In the genomic region with DNA sequence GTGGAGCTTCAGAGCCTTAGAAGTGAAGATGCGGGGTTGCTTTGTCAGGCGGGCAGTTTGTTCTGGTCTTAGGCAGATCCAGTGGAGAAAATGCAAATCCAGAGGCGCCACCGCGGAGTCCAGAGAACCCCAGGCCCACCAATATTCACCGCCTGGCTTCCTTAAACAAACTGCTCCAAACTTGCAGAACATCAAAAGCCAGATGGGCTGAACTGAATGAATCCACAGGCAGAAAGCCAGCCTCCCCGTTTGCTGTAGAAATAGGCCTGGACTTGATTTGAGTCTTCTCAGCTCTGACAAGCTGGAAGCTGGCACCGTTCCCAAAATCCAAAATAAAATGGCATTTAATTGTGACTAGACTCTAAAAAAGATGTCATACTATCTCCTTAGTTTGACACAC, we compare ENCODE assay signal across 10 mouse cellular contexts. TPM values are rescaled to one million over a fixed set of nuclear protein-coding genes. Genes with fewer than 3 reads are reported as not detected.
A peak's percentile ranks its signal among the peaks of the same experiment; 100 is the strongest.
DNase-seq lines count a peak whose midpoint lies in the region; ATAC-seq and TF ChIP-seq lines count a peak whose summit lies in the region.
"Had no signal": no experiment of that assay in that cellular context is flagged by ENCODE, and none has a peak within 500 bp of the region (broad histone marks: within the 10 kb centered on the region; RNA-seq: fewer than 3 reads in every experiment).

No protein-coding gene starts in this region.

- H3K9me3 ChIP-seq in forebrain, embryonic 13.5 days (replicated peaks), result no peaks in the 10 kb centered on the region
- H3K9me3 ChIP-seq in forebrain, embryonic 10.5 days, result no peaks in the 10 kb centered on the region
- H3K9me3 ChIP-seq in ES-Bruce4 (replicated peaks; ENCODE audit: control insufficient read depth, insufficient read depth, low read length, poor library complexity, severe bottlenecking), result no peaks in the 10 kb centered on the region

- no peak for DNase-seq in forebrain, embryonic 10.5 days (ENCODE audit: extremely low spot score, low spot score)
- DNase-seq in layer of hippocampus, adult 2 months (ENCODE audit: low spot score in 2 of 2), result peak; percentile 80 to 89
- peak; percentile 53 for DNase-seq in lung, postnatal 36 days
- no peak for DNase-seq in urinary bladder, postnatal 10 days (ENCODE audit: low spot score)
- DNase-seq in yolk sac, embryonic 10.5 days (ENCODE audit: low spot score), result no peak

- peaks cover 14% of the 10 kb centered on the region; the same call in 1 of the 2 replicates for H3K36me3 ChIP-seq in forebrain, embryonic 13.5 days (ENCODE audit: poor library complexity, severe bottlenecking)
- peaks cover 54% of the 10 kb centered on the region for H3K36me3 ChIP-seq in forebrain, embryonic 10.5 days (replicated peaks)
- no peaks in the 10 kb centered on the region for H3K36me3 ChIP-seq in ES-Bruce4 (ENCODE audit: control insufficient read depth, insufficient read depth, low read length, poor library complexity, severe bottlenecking)

- 36% methylated on average over 8 of the region's 8 CpGs for WGBS in forebrain, embryonic 13.5 days
- 74% methylated on average over 8 of the region's 8 CpGs for WGBS in forebrain, embryonic 10.5 days

- no peak for TF ChIP-seq EP300 in ES-Bruce4 (IDR thresholded peaks at IDR 0.05; ENCODE audit: insufficient read depth, low read depth, low read length)

- H3K4me2 ChIP-seq in forebrain, embryonic 13.5 days, result peak overlapping the region; percentile 86

- H3K27ac ChIP-seq in forebrain, embryonic 13.5 days, result peak overlapping the region; percentile 28; the same call in 1 of the 2 replicates
- H3K27ac ChIP-seq in forebrain, embryonic 10.5 days, result no peak overlapping the region
- H3K27ac ChIP-seq in ES-Bruce4 (ENCODE audit: insufficient read depth, low read length), result no peak overlapping the region
- peak overlapping the region; percentile 65 for H3K27ac ChIP-seq in embryonic fibroblast, embryonic 13.5 days (ENCODE audit: insufficient read depth, low read length)
- H3K27ac ChIP-seq in layer of hippocampus, adult 2 months, result peak overlapping the region; percentile 63
- H3K27ac ChIP-seq: macrophage had no signal

- peak; percentile 20; the same call in 1 of the 2 replicates for ATAC-seq in forebrain, embryonic 13.5 days

- 0 out of 2 replicates have a peak overlapping the region, but pooled peaks have one; percentile 12 for H3K9ac ChIP-seq in forebrain, embryonic 13.5 days
- peak overlapping the region; percentile 5; the same call in 1 of the 2 replicates for H3K9ac ChIP-seq in ES-Bruce4 (ENCODE audit: low read depth, poor library complexity, severe bottlenecking)

- no peaks in the 10 kb centered on the region for H3K27me3 ChIP-seq in forebrain, embryonic 13.5 days
- peaks cover 49% of the 10 kb centered on the region for H3K27me3 ChIP-seq in forebrain, embryonic 10.5 days (ENCODE audit: poor library complexity, severe bottlenecking)
- H3K27me3 ChIP-seq in ES-Bruce4 (ENCODE audit: control insufficient read depth, insufficient read depth, low read length, poor library complexity, severe bottlenecking), result no peaks in the 10 kb centered on the region
- H3K27me3 ChIP-seq: CH12.LX had no signal

- no peak for TF ChIP-seq POLR2A in ES-Bruce4 (IDR thresholded peaks at IDR 0.05; ENCODE audit: insufficient read depth, low read length)
- no peak for TF ChIP-seq POLR2A in embryonic fibroblast, embryonic 13.5 days (IDR thresholded peaks at IDR 0.05; ENCODE audit: low read depth, low read length)

- TF ChIP-seq CTCF in ES-Bruce4 (IDR thresholded peaks at IDR 0.05; ENCODE audit: low read depth, low read length), result no peak
- no peak for TF ChIP-seq CTCF in embryonic fibroblast, embryonic 13.5 days (IDR thresholded peaks at IDR 0.05; ENCODE audit: borderline replicate concordance, insufficient read depth, low read length)
- TF ChIP-seq CTCF in layer of hippocampus, adult 2 months (conservative IDR thresholded peaks at IDR 0.05), result no peak

- peak overlapping the region; percentile 2; the same call in 1 of the 2 replicates for H3K4me3 ChIP-seq in forebrain, embryonic 13.5 days
- no peak overlapping the region for H3K4me3 ChIP-seq in forebrain, embryonic 10.5 days
- H3K4me3 ChIP-seq in ES-Bruce4 (ENCODE audit: low read depth, low read length), result no peak overlapping the region
- H3K4me3 ChIP-seq in embryonic fibroblast, embryonic 13.5 days (ENCODE audit: insufficient read depth, low read length), result no peak overlapping the region
- H3K4me3 ChIP-seq in layer of hippocampus, adult 2 months, result no peak overlapping the region

- H3K4me1 ChIP-seq in forebrain, embryonic 13.5 days, result peaks cover 100% of the 10 kb centered on the region
- H3K4me1 ChIP-seq in forebrain, embryonic 10.5 days, result peaks cover 90% of the 10 kb centered on the region
- H3K4me1 ChIP-seq in ES-Bruce4 (ENCODE audit: control insufficient read depth, insufficient read depth, low read length), result peaks cover 2% of the 10 kb centered on the region
- peaks cover 27% of the 10 kb centered on the region; the same call in 1 of the 2 replicates for H3K4me1 ChIP-seq in embryonic fibroblast, embryonic 13.5 days (ENCODE audit: control insufficient read depth, insufficient read depth, low read length)

RNA-seq across cellular contexts. Expression of a gene that starts 11.1 kb away (rescaled TPM):
- 41.7 and 46.8 TPM in 2 replicates for polyA plus RNA-seq in forebrain, embryonic 13.5 days (2015; fragmentation: Nextera tagmentation; extraction: Ambion mirVana)
- 28.7 and 29.9 TPM in 2 replicates for polyA plus RNA-seq in forebrain, embryonic 10.5 days (2016; fragmentation: Nextera tagmentation; extraction: Ambion mirVana)
- polyA plus RNA-seq in ES-Bruce4 (2011; ENCODE audit: insufficient read depth, insufficient read length, low read depth, missing spikeins), result 22.8 and 27.0 TPM in 2 replicates
- polyA plus RNA-seq in embryonic fibroblast, embryonic 13.5 days (2011; ENCODE audit: insufficient read length, low read depth, missing spikeins), result 56.9 and 57.2 TPM in 2 replicates
- 10 to 100 TPM; 25.0 to 28.9 TPM for total RNA-seq in layer of hippocampus, adult 2 months (2021)

RNA-seq across cellular contexts. Expression of a gene that starts 40.4 kb away (rescaled TPM):
- 180 and 188 TPM in 2 replicates for polyA plus RNA-seq in forebrain, embryonic 13.5 days (2015; fragmentation: Nextera tagmentation; extraction: Ambion mirVana)
- polyA plus RNA-seq in forebrain, embryonic 10.5 days (2016; fragmentation: Nextera tagmentation; extraction: Ambion mirVana), result 154 and 157 TPM in 2 replicates
- 164 and 189 TPM in 2 replicates for polyA plus RNA-seq in ES-Bruce4 (2011; ENCODE audit: insufficient read depth, insufficient read length, low read depth, missing spikeins)
- polyA plus RNA-seq in embryonic fibroblast, embryonic 13.5 days (2011; ENCODE audit: insufficient read length, low read depth, missing spikeins), result 104 and 109 TPM in 2 replicates
- total RNA-seq in layer of hippocampus, adult 2 months (2021), result 100 to 1,000 TPM; 107 to 110 TPM

Comparison
In these comparisons a context has a peak if more than half of its experiments do, and no peak if none do; other contexts are left out.
1. H3K27ac ChIP-seq: peak in forebrain, embryonic 13.5 days (single experiment), embryonic fibroblast, embryonic 13.5 days (single experiment) and layer of hippocampus, adult 2 months (single experiment); none in forebrain, embryonic 10.5 days (single experiment) and ES-Bruce4 (single experiment).
2. DNase-seq: peak in layer of hippocampus, adult 2 months (2 of 2) and lung, postnatal 36 days (single experiment); none in forebrain, embryonic 10.5 days (single experiment), urinary bladder, postnatal 10 days (single experiment) and yolk sac, embryonic 10.5 days (single experiment).